Mouse (Mus musculus) MEL (cell line): ENCODE data around the gene Ccn2. TPM values are rescaled to one million over a fixed set of nuclear protein-coding genes. Genes with fewer than 3 reads are reported as not detected.

ENCODE experiments used
- DNase-seq: peaks from one replicate; pipeline ENCODE4 v3.0.0; 2011; ENCODE audit warnings: low read depth, low spot score
- H3K27ac ChIP-seq: 2 replicates; pipeline ENCODE4 v1.5.1; 2012; ENCODE audit warnings: low read depth, mild to moderate bottlenecking, control low read depth, low read length, moderate library complexity; ENCODE audit not compliant: control insufficient read depth
- H3K27me3 ChIP-seq, 2 experiments: fragments of 150-350 bp in 1 of 2; sonication (generic) in 1 of 2; 2 replicates each; pipeline ENCODE4 v1.6.1; 2012; ENCODE audit warnings: low read length in 2 of 2, mild to moderate bottlenecking in 2 of 2, improper control_type of control experiment in 1 of 2, moderate library complexity in 1 of 2; ENCODE audit not compliant: insufficient read depth in 2 of 2, control insufficient read depth in 1 of 2
- H3K36me3 ChIP-seq, 2 experiments: 2 replicates each; pipeline ENCODE4 v1.6.1; 2012 to 2014; ENCODE audit warnings: low read length in 2 of 2, improper control_type of control experiment in 1 of 2, inconsistent platforms in 1 of 2, mild to moderate bottlenecking in 1 of 2; ENCODE audit not compliant: insufficient read depth in 2 of 2, control insufficient read depth in 1 of 2
- H3K4me1 ChIP-seq, 2 experiments: fragments of 150-350 bp in 1 of 2; sonication (generic) in 1 of 2; 2 replicates each; pipeline ENCODE4 v1.6.1; 2012; ENCODE audit warnings: low read length in 2 of 2, improper control_type of control experiment in 1 of 2, mild to moderate bottlenecking in 1 of 2; ENCODE audit not compliant: insufficient read depth in 2 of 2, control insufficient read depth in 1 of 2
- H3K4me3 ChIP-seq, 2 experiments: fragments of 150-350 bp in 1 of 2; sonication (generic) in 1 of 2; 2 replicates each; pipeline ENCODE4 v1.5.1; 2012; ENCODE audit warnings: low read depth in 2 of 2, low read length in 2 of 2, mild to moderate bottlenecking in 2 of 2, moderate library complexity in 2 of 2, control low read depth in 1 of 2, improper control_type of control experiment in 1 of 2; ENCODE audit not compliant: control insufficient read depth in 1 of 2, insufficient read depth in 1 of 2
- H3K79me2 ChIP-seq: 2 replicates; pipeline ENCODE4 v1.6.1; 2012; ENCODE audit warnings: mild to moderate bottlenecking, low read length, moderate library complexity; ENCODE audit not compliant: control insufficient read depth, poor library complexity, insufficient read depth
- H3K9ac ChIP-seq: 2 replicates; pipeline ENCODE4 v1.6.1; 2012; ENCODE audit warnings: low read depth, mild to moderate bottlenecking, control low read depth, low read length, moderate library complexity; ENCODE audit not compliant: control insufficient read depth, poor library complexity, severe bottlenecking
- H3K9me3 ChIP-seq: fragments of 150-350 bp; sonication (generic); replicated peaks from 2 replicates; pipeline ENCODE4 v1.6.1; 2012; ENCODE audit warnings: mild to moderate bottlenecking, low read length, improper control_type of control experiment, moderate library complexity; ENCODE audit not compliant: insufficient read depth
- CTCF ChIP-seq, 3 experiments: IDR thresholded peaks in 2 of 3; conservative IDR thresholded peaks in 1 of 3; 2 replicates each; pipeline ENCODE4 v1.5.1; 2011 to 2012; ENCODE audit warnings: low read length in 3 of 3, low read depth in 2 of 3, mild to moderate bottlenecking in 2 of 3, improper control_type of control experiment in 1 of 3, inconsistent platforms in 1 of 3, mixed read lengths in 1 of 3, moderate library complexity in 1 of 3; ENCODE audit not compliant: control insufficient read depth in 1 of 3, insufficient read depth in 1 of 3, poor library complexity in 1 of 3, severe bottlenecking in 1 of 3
- ELF1 ChIP-seq: IDR thresholded peaks from 2 replicates; pipeline ENCODE4 v1.6.1; 2014; ENCODE audit warnings: low read depth, mild to moderate bottlenecking, inconsistent platforms, low read length, improper control_type of control experiment, moderate library complexity
- EP300 ChIP-seq, 2 experiments: IDR thresholded peaks; 2 replicates each; pipeline ENCODE4 v1.6.1; 2011; ENCODE audit warnings: improper control_type of control experiment in 2 of 2, low read length in 2 of 2, low read depth in 1 of 2, mild to moderate bottlenecking in 1 of 2
- ETS1 ChIP-seq: IDR thresholded peaks from 2 replicates; pipeline ENCODE4 v1.6.1; 2012; ENCODE audit warnings: low read depth, mild to moderate bottlenecking, inconsistent platforms, low read length, improper control_type of control experiment, moderate library complexity
- GATA1 ChIP-seq: IDR thresholded peaks from 2 replicates; pipeline ENCODE4 v1.6.1; 2011; ENCODE audit warnings: low read depth, low read length, improper control_type of control experiment
- JUND ChIP-seq: IDR thresholded peaks from 2 replicates; pipeline ENCODE4 v1.6.1; 2011; ENCODE audit warnings: low read depth, mild to moderate bottlenecking, improper control_type of control experiment, low read length
- MAZ ChIP-seq: IDR thresholded peaks from 2 replicates; pipeline ENCODE4 v1.6.1; 2012; ENCODE audit warnings: low read depth, mild to moderate bottlenecking, inconsistent platforms, low read length, improper control_type of control experiment
- MXI1 ChIP-seq: IDR thresholded peaks from 2 replicates; pipeline ENCODE4 v1.6.1; 2011; ENCODE audit warnings: mild to moderate bottlenecking, low read depth, low read length, improper control_type of control experiment
- MYB ChIP-seq: IDR thresholded peaks from 2 replicates; pipeline ENCODE4 v1.6.1; 2011; ENCODE audit warnings: mild to moderate bottlenecking, low read depth, low read length, improper control_type of control experiment
- MYC ChIP-seq: IDR thresholded peaks from 2 replicates; pipeline ENCODE4 v1.6.1; 2011; ENCODE audit warnings: low read depth, mild to moderate bottlenecking, low read length, improper control_type of control experiment, moderate library complexity
- NELFE ChIP-seq: IDR thresholded peaks from 2 replicates; pipeline ENCODE4 v1.6.1; 2011; ENCODE audit warnings: low read depth, low read length, improper control_type of control experiment
- NRF1 ChIP-seq: IDR thresholded peaks from 2 replicates; pipeline ENCODE4 v1.6.1; 2014; ENCODE audit warnings: low read depth, mild to moderate bottlenecking, inconsistent platforms, low read length, improper control_type of control experiment, moderate library complexity; ENCODE audit not compliant: poor library complexity, insufficient read depth, severe bottlenecking
- POLR2A ChIP-seq, 2 experiments: IDR thresholded peaks; 2 replicates each; pipeline ENCODE4 v1.6.1; 2011 to 2012; ENCODE audit warnings: low read length in 2 of 2, mild to moderate bottlenecking in 2 of 2, control low read depth in 1 of 2, improper control_type of control experiment in 1 of 2, low read depth in 1 of 2, moderate library complexity in 1 of 2; ENCODE audit not compliant: control insufficient read depth in 1 of 2, insufficient read depth in 1 of 2, poor library complexity in 1 of 2
- POLR2AphosphoS2 ChIP-seq: IDR thresholded peaks from 2 replicates; pipeline ENCODE4 v1.6.1; 2011; ENCODE audit warnings: low read length, improper control_type of control experiment
- RCOR1 ChIP-seq: IDR thresholded peaks from 2 replicates; pipeline ENCODE4 v1.6.1; 2012; ENCODE audit warnings: low read depth, mild to moderate bottlenecking, inconsistent platforms, low read length, improper control_type of control experiment
- SIN3A ChIP-seq: IDR thresholded peaks from 2 replicates; pipeline ENCODE4 v1.6.1; 2012; ENCODE audit warnings: low read length, improper control_type of control experiment, inconsistent platforms
- TAL1 ChIP-seq: IDR thresholded peaks from 2 replicates; pipeline ENCODE4 v1.6.1; 2012; ENCODE audit warnings: mild to moderate bottlenecking, inconsistent platforms, low read length, moderate library complexity, mixed read lengths
- TBP ChIP-seq: IDR thresholded peaks from 2 replicates; pipeline ENCODE4 v1.8.0; 2011; ENCODE audit warnings: low read depth, low read length, improper control_type of control experiment
- USF2 ChIP-seq, 2 experiments: IDR thresholded peaks; 2 replicates each; pipeline ENCODE4 v1.6.1; 2011 to 2012; ENCODE audit warnings: improper control_type of control experiment in 2 of 2, low read length in 2 of 2, borderline replicate concordance in 1 of 2, inconsistent platforms in 1 of 2, low read depth in 1 of 2, mild to moderate bottlenecking in 1 of 2; ENCODE audit not compliant: insufficient read depth in 1 of 2
- ZKSCAN1 ChIP-seq: IDR thresholded peaks from 2 replicates; pipeline ENCODE4 v1.6.1; 2012; ENCODE audit warnings: low read depth, mild to moderate bottlenecking, inconsistent platforms, low read length, improper control_type of control experiment, moderate library complexity
- ZMIZ1 ChIP-seq: IDR thresholded peaks from 2 replicates; pipeline ENCODE4 v1.6.1; 2012; ENCODE audit warnings: low read depth, mild to moderate bottlenecking, inconsistent platforms, low read length, improper control_type of control experiment, moderate library complexity
- polyA plus RNA-seq, 2 experiments: library from polyadenylated mRNA; stranded (reverse) in 1 of 2; unstranded in 1 of 2; fragments of >175 nt in 1 of 2; fragments of >200 nt in 1 of 2; gene quantifications; 2 replicates each; pipeline versions ENCODE4 v1.2.1 to v1.2.4; 2012; ENCODE audit warnings: low replicate concordance in 2 of 2, low read depth in 1 of 2; ENCODE audit not compliant: insufficient read length in 2 of 2, insufficient read depth in 1 of 2, missing spikeins in 1 of 2
- total RNA-seq: library from RNA; depleted of rRNA; stranded (reverse); fragments of 300-350 nt; gene quantifications from 2 replicates; pipeline ENCODE4 v1.2.3, GENCODE M21; 2012

The Ccn2 gene
- total and polyA plus RNA-seq, 3 experiments, result not detected

DNA sequence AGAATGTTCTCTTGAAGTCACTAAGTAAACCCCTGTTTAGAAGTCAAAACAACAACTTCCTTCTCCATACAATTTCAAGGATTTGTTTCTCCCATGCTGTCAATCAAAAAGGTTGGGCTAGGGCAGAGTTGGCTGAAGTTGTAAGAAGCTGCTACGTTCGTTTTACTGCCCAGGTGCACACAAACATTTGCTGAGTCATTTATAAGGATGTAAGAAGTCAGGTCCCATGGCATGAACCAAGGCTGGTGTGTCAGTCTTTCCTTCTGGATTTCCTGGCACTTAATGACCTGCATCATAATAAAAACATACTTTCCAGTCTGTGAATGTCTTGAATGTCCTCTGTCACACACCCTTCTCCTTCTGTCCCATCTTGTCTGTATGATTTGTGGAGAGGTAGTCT, 2.9 kb upstream of the Ccn2 start:
- H3K9me3 ChIP-seq, result no peaks in the 10 kb centered on the region
- H3K27ac ChIP-seq, result no peak overlapping the region
- peaks cover 3 to 8% of the 10 kb centered on the region in 2 experiments; a peak in 3 of 4 replicates for H3K4me1 ChIP-seq
- TF ChIP-seq CTCF (IDR thresholded peaks at IDR 0.05 in 2 of 3, conservative IDR thresholded peaks at IDR 0.05 in 1 of 3; ENCODE audit: control insufficient read depth in 1 of 3, insufficient read depth in 1 of 3, low read depth in 2 of 3, low read length in 3 of 3, poor library complexity in 1 of 3, severe bottlenecking in 1 of 3), result no peak
- TF ChIP-seq ELF1, result no peak
- TF ChIP-seq ZMIZ1, result no peak
- TF ChIP-seq ZKSCAN1, result no peak
- no peak for TF ChIP-seq TBP
- TF ChIP-seq ETS1, result no peak
- no peak for TF ChIP-seq MYB
- TF ChIP-seq USF2 (IDR thresholded peaks at IDR 0.05; ENCODE audit: borderline replicate concordance in 1 of 2, insufficient read depth in 1 of 2, low read depth in 1 of 2, low read length in 2 of 2), result no peak
- no peak for TF ChIP-seq POLR2AphosphoS2
- TF ChIP-seq NELFE, result no peak
- TF ChIP-seq MYC, result no peak
- TF ChIP-seq MAZ, result no peak
- no peak for TF ChIP-seq RCOR1
- TF ChIP-seq TAL1, result no peak
- no peak for TF ChIP-seq NRF1
- no peak for TF ChIP-seq POLR2A (IDR thresholded peaks at IDR 0.05; ENCODE audit: control insufficient read depth in 1 of 2, insufficient read depth in 1 of 2, low read depth in 1 of 2, low read length in 2 of 2, poor library complexity in 1 of 2)
- no peak for TF ChIP-seq SIN3A
- TF ChIP-seq MXI1, result no peak
- H3K79me2 ChIP-seq, result no peaks in the 10 kb centered on the region
- no peak for DNase-seq
- no peak overlapping the region for H3K4me3 ChIP-seq
- H3K9ac ChIP-seq, result no peak overlapping the region
- H3K27me3 ChIP-seq, result no peaks in the 10 kb centered on the region
- peaks cover 0 to 5% of the 10 kb centered on the region in 2 experiments; a peak in 1 of 4 replicates for H3K36me3 ChIP-seq

DNA sequence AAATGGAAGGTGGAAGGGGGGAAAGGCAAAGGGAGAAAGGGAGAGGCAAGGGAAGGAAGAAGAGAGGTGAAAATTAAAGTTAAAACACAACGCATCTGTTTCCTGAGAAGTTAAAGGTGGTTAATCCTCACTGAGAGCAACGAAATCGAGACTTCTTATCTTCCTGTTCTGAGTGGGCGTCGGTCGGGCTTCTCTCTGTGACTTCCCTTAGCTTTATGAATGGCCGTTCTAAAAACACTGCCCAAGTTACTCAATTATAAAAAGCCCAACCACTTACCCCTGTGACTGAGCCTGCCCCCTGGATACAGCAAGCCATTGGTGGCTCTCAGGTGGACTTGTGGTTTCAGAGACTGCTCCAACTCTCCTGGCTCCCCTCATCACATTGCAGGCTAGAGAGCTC, 2.3 kb upstream of the Ccn2 start:
- TF ChIP-seq EP300 (IDR thresholded peaks at IDR 0.05; ENCODE audit: low read depth in 1 of 2, low read length in 2 of 2) (peak; percentile 6 to 55; a peak in 2 of 4 replicates), JUND (no peak), GATA1 (peak; percentile 55; the same call in 1 of the 2 replicates)
- peaks cover 3 to 8% of the 10 kb centered on the region in 2 experiments; a peak in 3 of 4 replicates for H3K4me1 ChIP-seq
- no peak overlapping the region for H3K9ac ChIP-seq
- H3K27me3 ChIP-seq, result no peaks in the 10 kb centered on the region
- H3K27ac ChIP-seq, result no peak overlapping the region
- H3K4me3 ChIP-seq, result no peak overlapping the region
- no peaks in the 10 kb centered on the region for H3K79me2 ChIP-seq
- peak; percentile 38 for DNase-seq
- H3K9me3 ChIP-seq, result no peaks in the 10 kb centered on the region
- H3K36me3 ChIP-seq, result peaks cover 0 to 5% of the 10 kb centered on the region in 2 experiments; a peak in 1 of 4 replicates
